Mouse (Mus musculus) kidney, adult 11 months (tissue): ENCODE results near the gene Dnajc2.
"Not testable (repeated sequence)": the region's sequence is repeated elsewhere in the genome, so short reads cannot be mapped to it uniquely, and the experiment has no call there.

Source experiments
- DNase-seq: peaks from one replicate; pipeline ENCODE4 v3.0.0; 2022

Dnajc2 gene

GRCm38 (mm10) chr5:21739120-21739519, 45.9 kb downstream of the Dnajc2 start:
- DNase-seq = peak; percentile 86

GRCm38 (mm10) chr5:21737620-21738019, 47.4 kb downstream of the Dnajc2 start:
- DNase-seq = no peak

GRCm38 (mm10) chr5:21736956-21737585, 48.0 kb downstream of the Dnajc2 start, which contains the start of gene Pmpcb:
Gene Pmpcb, plus strand, starts transcription at chr5:21737141.
- peak; percentile 85 for DNase-seq

GRCm38 (mm10) chr5:21736046-21736445, 49.0 kb downstream of the Dnajc2 start:
- no peak for DNase-seq

- DNase-seq = peak; percentile 67
These were observed 49.5 kb downstream of the Dnajc2 start for GRCm38 (mm10) chr5:21735584-21735983.

- DNase-seq = no peak
These were observed 50.0 kb downstream of the Dnajc2 start for GRCm38 (mm10) chr5:21735100-21735499.

- DNase-seq = peak; percentile 24
These were observed 52.1 kb downstream of the Dnajc2 start for GRCm38 (mm10) chr5:21732930-21733329.

GRCm38 (mm10) chr5:21732177-21732911, 52.7 kb downstream of the Dnajc2 start:
- DNase-seq = no peak

- DNase-seq = no peak
These were observed 55.9 kb downstream of the Dnajc2 start for GRCm38 (mm10) chr5:21729107-21729506.

- no peak for DNase-seq
These were observed 60.2 kb downstream of the Dnajc2 start for GRCm38 (mm10) chr5:21724872-21725271.

GRCm38 (mm10) chr5:21724427-21724826, 60.6 kb downstream of the Dnajc2 start:
- DNase-seq = no peak

- DNase-seq = no peak
These were observed 65.8 kb downstream of the Dnajc2 start for GRCm38 (mm10) chr5:21719209-21719608.

GRCm38 (mm10) chr5:21718546-21718945, 66.5 kb downstream of the Dnajc2 start:
- DNase-seq = no peak

GRCm38 (mm10) chr5:21717165-21717715, 67.8 kb downstream of the Dnajc2 start:
- no peak for DNase-seq

- DNase-seq = no peak
These were observed 70.6 kb downstream of the Dnajc2 start for GRCm38 (mm10) chr5:21714447-21714846.

- DNase-seq = no peak
These were observed 72.8 kb downstream of the Dnajc2 start for GRCm38 (mm10) chr5:21712127-21712715.

- not testable (repeated sequence) for DNase-seq
These were observed 77.0 kb downstream of the Dnajc2 start for GRCm38 (mm10) chr5:21708011-21708410.
